Mouse (Mus musculus) WW6 (cell line): Measurements from ENCODE around the gene Rnf167.

Source experiments
- DNase-seq: peaks from one replicate; pipeline ENCODE4 v3.0.0-alpha.2; 2013; ENCODE audit warnings: low read depth, low spot score

Gene Rnf167

GRCm38 (mm10) chr11:70646691-70647650 is at the start of gene Rnf167, which contains the start of gene Slc25a11:
Gene Rnf167 (plus strand): TSS chr11:70647235.
Gene Slc25a11 (minus strand): TSS chr11:70647479.
- peak; percentile 99 for DNase-seq

GRCm38 (mm10) chr11:70597301-70597700 is 49.7 kb upstream of the Rnf167 start:
- no peak for DNase-seq

GRCm38 (mm10) chr11:70598451-70598953 is 48.5 kb upstream of the Rnf167 start:
- no peak for DNase-seq

GRCm38 (mm10) chr11:70605024-70605566 is 41.9 kb upstream of the Rnf167 start:
- peak; percentile 54 for DNase-seq

GRCm38 (mm10) chr11:70606717-70607116 is 40.3 kb upstream of the Rnf167 start:
- no peak for DNase-seq

- no peak for DNase-seq
Measured at GRCm38 (mm10) chr11:70607611-70608010, 39.4 kb upstream of the Rnf167 start.

GRCm38 (mm10) chr11:70608381-70609066 is 38.5 kb upstream of the Rnf167 start:
- peak; percentile 50 for DNase-seq

- no peak for DNase-seq
Measured at GRCm38 (mm10) chr11:70610752-70611151, 36.3 kb upstream of the Rnf167 start.

- no peak for DNase-seq
Measured at GRCm38 (mm10) chr11:70612505-70612904, 34.5 kb upstream of the Rnf167 start.

- DNase-seq: peak; percentile 71
Measured at GRCm38 (mm10) chr11:70615074-70615473, 32.0 kb upstream of the Rnf167 start.

GRCm38 (mm10) chr11:70615516-70616093 is 31.4 kb upstream of the Rnf167 start, which contains the start of gene 4930544D05Rik:
Gene 4930544D05Rik (plus strand): TSS chr11:70615848.
- DNase-seq: no peak

GRCm38 (mm10) chr11:70619101-70619500 is 27.9 kb upstream of the Rnf167 start, which contains the start of gene Chrne:
Gene Chrne (minus strand): TSS chr11:70619216.
- DNase-seq: no peak

- no peak for DNase-seq
Measured at GRCm38 (mm10) chr11:70621972-70622814, 24.8 kb upstream of the Rnf167 start.

- DNase-seq: peak; percentile 60
Measured at GRCm38 (mm10) chr11:70623053-70623742, 23.8 kb upstream of the Rnf167 start.

- no peak for DNase-seq
Measured at GRCm38 (mm10) chr11:70625473-70625872, 21.6 kb upstream of the Rnf167 start.

- DNase-seq: no peak
Measured at GRCm38 (mm10) chr11:70626877-70627276, 20.2 kb upstream of the Rnf167 start.

- DNase-seq: no peak
Measured at GRCm38 (mm10) chr11:70628431-70628830, 18.6 kb upstream of the Rnf167 start.

GRCm38 (mm10) chr11:70629557-70629956 is 17.5 kb upstream of the Rnf167 start:
- no peak for DNase-seq

GRCm38 (mm10) chr11:70630129-70630528 is 16.9 kb upstream of the Rnf167 start:
- no peak for DNase-seq

- no peak for DNase-seq
Measured at GRCm38 (mm10) chr11:70635601-70636000, 11.4 kb upstream of the Rnf167 start.
